Mouse (Mus musculus): ENCODE data around the gene Afdn. TPM values are rescaled to one million over a fixed set of nuclear protein-coding genes. Genes with fewer than 3 reads are reported as not detected.

Gene Afdn
- polyA plus RNA-seq, 1 experiment from 2014 or later = 116 TPM

DNA sequence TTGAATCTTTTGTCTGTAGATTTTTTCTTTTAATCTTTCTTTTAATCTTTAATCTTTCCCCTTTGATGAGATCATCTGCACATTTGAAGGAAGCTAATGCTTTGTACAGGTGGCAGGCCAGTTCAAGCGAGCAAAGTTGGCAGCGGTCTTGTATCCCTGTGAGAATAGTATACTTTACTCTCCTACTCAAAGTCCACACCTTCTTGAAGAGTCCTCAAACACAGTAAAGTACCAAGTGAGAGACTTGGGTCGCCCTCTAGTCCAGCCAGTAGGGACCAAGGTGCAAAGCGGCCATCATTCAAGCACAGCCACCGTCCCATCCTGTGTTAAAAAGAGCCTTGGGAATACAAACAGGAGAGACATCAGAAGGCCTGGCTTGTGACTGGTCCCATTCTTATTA, 25.3 kb upstream of the Afdn start:
- Histone ChIP-seq H3K9ac (ENCODE audit: low read length) (no peak overlapping the region), H3K4me2 (replicated peaks; ENCODE audit: low read depth) (no peak overlapping the region), H3K4me3 (ENCODE audit: low read depth, low read length) (no peak overlapping the region), H3K27me3 (ENCODE audit: control insufficient read depth, insufficient read depth, low read length) (no peaks in the 10 kb centered on the region), H3K27ac (replicated peaks) (0 out of 2 replicates have a peak overlapping the region, but pooled peaks have one; percentile 18), H3K9me3 (ENCODE audit: control insufficient read depth, low read length) (no peaks in the 10 kb centered on the region), H3K4me1 (replicated peaks; ENCODE audit: control insufficient read depth, insufficient read depth) (0 out of 2 replicates have a peak, but pooled peaks cover 3% of the 10 kb centered on the region), H3K36me3 (ENCODE audit: control insufficient read depth, insufficient read depth, low read length) (no peaks in the 10 kb centered on the region)
- ATAC-seq (ENCODE audit: low FRiP score, low TSS enrichment) = no peak
- DNase-seq (ENCODE audit: low spot score) = no peak
- 69% methylated on average over 5 of the region's 5 CpGs for WGBS
- TF ChIP-seq CTCF (IDR thresholded peaks at IDR 0.05; ENCODE audit: low read depth) (no peak), EP300 (optimal IDR thresholded peaks at IDR 0.05) (no peak)

GRCm38 (mm10) chr17:13735803-13736282, 24.5 kb upstream of the Afdn start:
- Histone ChIP-seq H3K4me2 (replicated peaks; ENCODE audit: low read depth) (no peak overlapping the region), H3K27ac (replicated peaks) (no peak overlapping the region), H3K36me3 (ENCODE audit: control insufficient read depth, insufficient read depth, low read length) (no peaks in the 10 kb centered on the region), H3K4me1 (replicated peaks; ENCODE audit: control insufficient read depth, insufficient read depth) (0 out of 2 replicates have a peak, but pooled peaks cover 3% of the 10 kb centered on the region), H3K27me3 (ENCODE audit: control insufficient read depth, insufficient read depth, low read length) (no peaks in the 10 kb centered on the region), H3K9me3 (ENCODE audit: control insufficient read depth, low read length) (no peaks in the 10 kb centered on the region), H3K9ac (ENCODE audit: low read length) (no peak overlapping the region), H3K4me3 (ENCODE audit: low read depth, low read length) (no peak overlapping the region)
- ATAC-seq (ENCODE audit: low FRiP score, low TSS enrichment) (no peak), DNase-seq (ENCODE audit: low spot score) (no peak)
- WGBS = 73% methylated on average over 8 of the region's 8 CpGs
- TF ChIP-seq EP300 (optimal IDR thresholded peaks at IDR 0.05) (no peak), CTCF (IDR thresholded peaks at IDR 0.05; ENCODE audit: low read depth) (no peak)

DNA sequence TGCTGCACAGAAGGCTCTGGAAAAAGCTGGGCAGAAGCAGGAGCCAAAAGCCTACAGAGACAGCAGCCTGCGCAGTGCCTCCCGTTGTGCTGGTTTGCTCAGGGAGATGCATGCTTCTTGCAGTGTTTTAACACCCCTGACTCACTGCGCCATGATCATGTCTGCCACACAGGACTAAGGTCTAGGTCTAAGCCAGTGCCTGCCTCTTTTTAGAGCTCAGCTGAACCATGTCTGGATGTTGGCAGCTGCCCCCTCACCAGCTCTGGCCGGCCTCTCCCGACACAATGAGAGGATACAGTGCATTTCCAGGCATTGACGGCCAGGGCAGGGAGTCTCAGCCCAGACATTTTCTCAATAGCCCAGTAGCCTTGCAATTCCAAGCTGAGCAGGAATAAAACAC, 23.0 kb upstream of the Afdn start:
- DNase-seq (ENCODE audit: low spot score) = no peak
- H3K4me2 ChIP-seq (replicated peaks; ENCODE audit: low read depth) = no peak overlapping the region
- WGBS = 60% methylated on average over 6 of the region's 6 CpGs

DNA sequence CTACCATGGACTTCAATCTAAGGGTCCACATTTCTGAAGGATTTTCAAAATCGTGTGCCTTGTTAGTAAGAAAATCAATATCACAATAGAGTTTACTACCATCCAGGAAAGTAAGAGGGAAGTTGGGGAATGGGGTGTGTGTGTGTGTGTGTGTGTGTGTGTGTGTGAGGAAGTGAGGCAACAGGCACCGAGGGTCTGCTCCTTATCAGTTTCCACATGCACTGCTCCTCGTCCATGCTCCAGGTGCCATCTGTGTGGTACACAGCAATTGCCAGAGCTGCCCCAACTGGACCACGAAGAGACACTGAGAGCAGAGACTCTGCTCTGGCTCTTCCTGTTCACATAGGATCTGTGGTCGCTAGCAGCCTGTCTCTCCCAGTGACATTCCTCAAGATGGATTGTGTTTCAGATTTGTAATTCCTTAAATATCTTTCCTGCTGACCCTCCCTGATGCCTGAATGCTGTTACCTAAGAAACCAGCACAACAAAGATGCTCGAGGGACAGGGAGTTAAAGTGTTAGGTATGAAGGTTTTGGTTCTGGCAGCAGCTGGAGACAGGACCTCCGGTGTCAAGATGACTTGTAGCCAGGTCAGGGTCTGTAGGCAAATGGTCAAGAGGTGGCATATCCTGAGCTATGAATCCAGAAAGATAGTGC, 22.1 kb upstream of the Afdn start:
- ATAC-seq (ENCODE audit: low FRiP score, low TSS enrichment) = no peak
- H3K27ac ChIP-seq (replicated peaks) = no peak overlapping the region
- no peak overlapping the region for H3K4me3 ChIP-seq (ENCODE audit: low read depth, low read length)
- H3K9me3 ChIP-seq (ENCODE audit: control insufficient read depth, low read length) = no peaks in the 10 kb centered on the region
- TF ChIP-seq EP300 (optimal IDR thresholded peaks at IDR 0.05) (no peak), CTCF (IDR thresholded peaks at IDR 0.05; ENCODE audit: low read depth) (no peak)
- H3K4me1 ChIP-seq (replicated peaks; ENCODE audit: control insufficient read depth, insufficient read depth) = 0 out of 2 replicates have a peak, but pooled peaks cover 2% of the 10 kb centered on the region
- no peaks in the 10 kb centered on the region for H3K36me3 ChIP-seq (ENCODE audit: control insufficient read depth, insufficient read depth, low read length)
- H3K9ac ChIP-seq (ENCODE audit: low read length) = no peak overlapping the region
- no peaks in the 10 kb centered on the region for H3K27me3 ChIP-seq (ENCODE audit: control insufficient read depth, insufficient read depth, low read length)
- no peak overlapping the region for H3K4me2 ChIP-seq (replicated peaks; ENCODE audit: low read depth)
- no peak for DNase-seq (ENCODE audit: low spot score)
- WGBS = 44% methylated on average over 7 of the region's 7 CpGs

More for the DNA sequence above, 23.0 kb upstream of the Afdn start:
- no peaks in the 10 kb centered on the region for H3K9me3 ChIP-seq (ENCODE audit: control insufficient read depth, low read length)
- no peak for ATAC-seq (ENCODE audit: low FRiP score, low TSS enrichment)
- H3K9ac ChIP-seq (ENCODE audit: low read length) = no peak overlapping the region
- no peak for TF ChIP-seq EP300 (optimal IDR thresholded peaks at IDR 0.05)
- no peak for TF ChIP-seq CTCF (IDR thresholded peaks at IDR 0.05; ENCODE audit: low read depth)
- no peaks in the 10 kb centered on the region for H3K36me3 ChIP-seq (ENCODE audit: control insufficient read depth, insufficient read depth, low read length)
- no peak overlapping the region for H3K4me3 ChIP-seq (ENCODE audit: low read depth, low read length)
- peak overlapping the region; percentile 49 for H3K27ac ChIP-seq (replicated peaks)
- H3K27me3 ChIP-seq (ENCODE audit: control insufficient read depth, insufficient read depth, low read length) = no peaks in the 10 kb centered on the region
- 0 out of 2 replicates have a peak, but pooled peaks cover 2% of the 10 kb centered on the region for H3K4me1 ChIP-seq (replicated peaks; ENCODE audit: control insufficient read depth, insufficient read depth)

DNA sequence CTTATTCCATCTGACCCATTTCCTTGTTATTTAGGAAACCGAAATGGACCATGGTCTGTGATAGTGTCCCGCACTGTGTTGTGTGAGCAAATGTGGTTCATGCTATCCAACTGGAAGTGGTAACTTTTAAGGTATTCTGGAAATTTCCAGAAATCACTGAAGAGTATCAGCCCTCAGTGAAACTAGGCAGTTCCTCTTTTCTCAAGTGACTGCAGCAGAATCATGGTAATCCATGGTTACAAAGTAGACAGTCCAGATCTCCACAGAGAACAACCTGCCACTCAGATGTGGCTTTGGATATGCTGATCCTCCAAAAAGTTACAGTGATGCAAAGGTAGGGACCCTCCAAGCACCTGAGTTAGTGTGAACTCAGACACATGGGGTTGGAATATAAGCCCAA, 21.4 kb upstream of the Afdn start:
- DNase-seq (ENCODE audit: low spot score) (no peak), ATAC-seq (ENCODE audit: low FRiP score, low TSS enrichment) (no peak)
- no peak overlapping the region for H3K9ac ChIP-seq (ENCODE audit: low read length)
- WGBS = 84% methylated on average over 2 of the region's 2 CpGs
- no peak overlapping the region for H3K4me3 ChIP-seq (ENCODE audit: low read depth, low read length)
- H3K27me3 ChIP-seq (ENCODE audit: control insufficient read depth, insufficient read depth, low read length) = no peaks in the 10 kb centered on the region
- H3K4me1 ChIP-seq (replicated peaks; ENCODE audit: control insufficient read depth, insufficient read depth) = 0 out of 2 replicates have a peak, but pooled peaks cover 2% of the 10 kb centered on the region
- no peaks in the 10 kb centered on the region for H3K9me3 ChIP-seq (ENCODE audit: control insufficient read depth, low read length)
- TF ChIP-seq CTCF (IDR thresholded peaks at IDR 0.05; ENCODE audit: low read depth) (no peak), EP300 (optimal IDR thresholded peaks at IDR 0.05) (no peak)
- no peak overlapping the region for H3K27ac ChIP-seq (replicated peaks)
- H3K36me3 ChIP-seq (ENCODE audit: control insufficient read depth, insufficient read depth, low read length) = no peaks in the 10 kb centered on the region
- no peak overlapping the region for H3K4me2 ChIP-seq (replicated peaks; ENCODE audit: low read depth)

DNA sequence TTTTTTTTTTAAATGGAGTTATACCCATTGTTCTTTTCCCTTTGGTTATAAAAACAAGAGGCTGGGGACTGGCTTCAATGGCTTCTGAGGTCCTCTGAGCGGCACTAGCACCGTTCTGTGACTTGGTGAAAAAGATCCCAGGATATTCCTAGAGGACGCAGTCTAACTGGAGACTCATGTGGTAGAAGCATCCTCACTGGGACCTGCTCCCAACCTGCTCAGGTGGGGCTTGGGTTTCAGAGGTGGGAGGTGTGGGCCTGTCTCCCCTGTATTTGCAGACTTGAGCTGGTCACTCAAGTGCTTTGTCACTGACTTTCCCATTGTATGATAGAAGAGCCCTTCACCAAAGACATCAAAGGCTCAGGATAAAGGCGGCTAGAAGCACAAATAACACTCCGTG, 20.4 kb upstream of the Afdn start:
- Histone ChIP-seq H3K9ac (ENCODE audit: low read length) (no peak overlapping the region), H3K4me3 (ENCODE audit: low read depth, low read length) (no peak overlapping the region), H3K9me3 (ENCODE audit: control insufficient read depth, low read length) (no peaks in the 10 kb centered on the region), H3K27me3 (ENCODE audit: control insufficient read depth, insufficient read depth, low read length) (no peaks in the 10 kb centered on the region), H3K4me2 (replicated peaks; ENCODE audit: low read depth) (no peak overlapping the region), H3K36me3 (ENCODE audit: control insufficient read depth, insufficient read depth, low read length) (no peaks in the 10 kb centered on the region), H3K27ac (replicated peaks) (peak overlapping the region; percentile 67; the same call in 1 of the 2 replicates), H3K4me1 (replicated peaks; ENCODE audit: control insufficient read depth, insufficient read depth) (peaks cover 2% of the 10 kb centered on the region; the same call in 1 of the 2 replicates)
- 70% methylated on average over 5 of the region's 5 CpGs for WGBS
- DNase-seq (ENCODE audit: low spot score) (no peak), ATAC-seq (ENCODE audit: low FRiP score, low TSS enrichment) (no peak)
- no peak for TF ChIP-seq CTCF (IDR thresholded peaks at IDR 0.05; ENCODE audit: low read depth)
- TF ChIP-seq EP300 (optimal IDR thresholded peaks at IDR 0.05) = no peak
